Mouse (Mus musculus) lung, embryonic 16.5 days (tissue): ENCODE data around the gene Mccc1. TPM values are rescaled to one million over a fixed set of nuclear protein-coding genes. Genes with fewer than 3 reads are reported as not detected.

Experiments
- ATAC-seq: fragments of 200-750 bp; cut with Nextera tagmentation; 2 replicates; pipeline ENCODE4 v1.8.0; 2017; ENCODE audit warnings: low read depth, mild to moderate bottlenecking, moderate library complexity
- H3K27ac ChIP-seq: fragments of 300-500 bp; sonication (generic); 2 replicates; pipeline ENCODE4 v1.5.1; 2014; ENCODE audit warnings: mild to moderate bottlenecking, control low read depth, low read length
- H3K27me3 ChIP-seq: fragments of 300-500 bp; sonication (generic); 2 replicates; pipeline ENCODE4 v1.6.1; 2014; ENCODE audit warnings: low read depth, low read length, mixed read lengths; ENCODE audit not compliant: control insufficient read depth, insufficient read depth
- H3K36me3 ChIP-seq: fragments of 300-500 bp; sonication (generic); 2 replicates; pipeline ENCODE4 v1.6.1; 2014; ENCODE audit warnings: low read length; ENCODE audit not compliant: control insufficient read depth, insufficient read depth
- H3K4me1 ChIP-seq: fragments of 300-500 bp; sonication (generic); replicated peaks from 2 replicates; pipeline ENCODE4 v1.6.1; 2014; ENCODE audit warnings: low read length, mixed read lengths; ENCODE audit not compliant: control insufficient read depth, insufficient read depth
- H3K4me2 ChIP-seq: fragments of 300-500 bp; sonication (generic); 2 replicates; pipeline ENCODE4 v1.6.1; 2014; ENCODE audit warnings: low read depth, low read length, control low read depth
- H3K4me3 ChIP-seq: fragments of 300-500 bp; sonication (generic); 2 replicates; pipeline ENCODE4 v1.5.1; 2014; ENCODE audit warnings: mild to moderate bottlenecking, low read length, control low read depth
- H3K9ac ChIP-seq: fragments of 300-500 bp; sonication (generic); 2 replicates; pipeline ENCODE4 v1.6.1; 2014; ENCODE audit warnings: low read length, control low read depth
- H3K9me3 ChIP-seq: fragments of 300-500 bp; sonication (generic); 2 replicates; pipeline ENCODE4 v1.6.1; 2016; ENCODE audit warnings: low read length; ENCODE audit not compliant: control insufficient read depth
- WGBS: fragments of 180-500 bp; shearing (Covaris S2); extraction: QIAGEN DNeasy Blood & Tissue Kit; methylation state at CpG from one replicate; pipeline ENCODE4 v1.1.7; 2014; 5-methylcytosine and 5-hydroxymethylcytosine counted together
- polyA plus RNA-seq: library from polyadenylated mRNA; unstranded; fragments of >200 nt; fragmentation: Nextera tagmentation; extraction: Ambion mirVana; gene quantifications from 2 replicates; pipeline ENCODE4 v1.2.1, GENCODE M21; 2015

Gene Mccc1
- polyA plus RNA-seq, 1 experiment from 2014 or later, result 37.5 TPM

DNA sequence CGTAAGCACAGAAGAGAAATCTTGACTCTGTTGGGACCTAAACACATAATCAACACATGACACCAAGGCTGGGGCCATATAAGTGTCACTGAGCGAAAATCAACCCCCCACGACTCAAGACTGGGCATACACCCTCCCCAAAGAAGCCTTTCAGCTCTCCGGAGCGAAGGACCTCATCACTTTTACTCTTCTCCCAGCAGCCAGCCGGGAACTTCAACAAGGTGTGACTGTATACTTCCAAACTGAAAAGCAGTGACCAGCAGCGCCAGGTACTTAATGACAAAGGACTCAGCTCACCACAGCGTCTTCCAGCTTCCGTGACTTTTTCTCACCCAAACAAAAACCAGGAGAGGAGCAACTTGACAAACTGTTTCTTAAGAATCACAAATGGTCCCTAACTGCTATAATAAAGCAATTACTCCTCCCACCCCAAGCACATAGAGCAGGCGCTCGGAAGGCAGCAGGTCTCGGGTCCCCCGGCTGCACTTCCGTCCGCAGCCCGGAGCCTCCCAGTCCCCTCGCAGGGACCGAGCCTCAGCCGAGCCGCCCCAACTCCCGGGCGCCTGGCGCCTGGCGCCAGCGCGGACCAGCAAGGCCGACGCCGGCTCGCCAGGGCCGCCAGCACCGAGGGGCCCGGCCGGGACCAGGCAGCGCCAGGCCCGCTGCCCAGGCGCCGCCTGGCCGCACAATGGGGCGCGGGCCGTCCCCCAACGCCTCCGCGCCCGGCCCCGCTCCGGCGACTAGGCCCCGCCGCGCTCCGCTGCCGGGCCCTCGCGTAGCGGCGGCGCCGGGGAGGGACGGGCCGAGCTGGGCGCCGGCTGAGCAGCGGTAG, 68.4 kb downstream of the Mccc1 start:
- peak overlapping the region; percentile 82 for H3K4me2 ChIP-seq
- ATAC-seq, result peak; percentile 85
- under 1% methylated on average over 38 of the region's 65 CpGs for WGBS
- H3K4me1 ChIP-seq, result peaks cover 26% of the 10 kb centered on the region
- no peaks in the 10 kb centered on the region for H3K9me3 ChIP-seq
- H3K9ac ChIP-seq, result peak overlapping the region; percentile 92
- no peaks in the 10 kb centered on the region for H3K36me3 ChIP-seq
- H3K27me3 ChIP-seq, result no peaks in the 10 kb centered on the region
- peak overlapping the region; percentile 93 for H3K27ac ChIP-seq
- peak overlapping the region; percentile 87 for H3K4me3 ChIP-seq

DNA sequence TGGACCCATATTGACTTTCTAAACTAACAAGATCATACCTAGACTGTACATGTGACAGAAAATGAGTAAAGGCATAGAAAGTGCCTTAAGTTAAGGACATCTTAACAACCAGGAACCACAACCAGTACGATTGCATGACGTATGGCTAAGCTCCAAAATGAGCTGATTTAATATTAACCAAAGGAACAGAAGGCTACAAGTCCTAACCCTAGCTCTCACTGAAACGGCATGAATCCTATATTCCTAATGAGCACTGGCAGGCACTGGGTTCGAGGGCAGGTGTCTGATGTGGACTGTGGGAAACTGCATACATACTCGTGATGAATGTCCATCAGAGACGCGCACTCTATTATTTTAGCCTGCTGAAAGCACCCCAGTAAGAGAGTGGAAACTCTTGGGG, 69.1 kb downstream of the Mccc1 start:
- no peaks in the 10 kb centered on the region for H3K9me3 ChIP-seq
- H3K4me3 ChIP-seq, result peak overlapping the region; percentile 87
- H3K27ac ChIP-seq, result peak overlapping the region; percentile 93
- H3K9ac ChIP-seq, result peak overlapping the region; percentile 92
- peaks cover 26% of the 10 kb centered on the region for H3K4me1 ChIP-seq
- no peak for ATAC-seq
- 18% methylated on average over 7 of the region's 7 CpGs for WGBS
- no peaks in the 10 kb centered on the region for H3K27me3 ChIP-seq
- H3K36me3 ChIP-seq, result no peaks in the 10 kb centered on the region
- H3K4me2 ChIP-seq, result peak overlapping the region; percentile 82

DNA sequence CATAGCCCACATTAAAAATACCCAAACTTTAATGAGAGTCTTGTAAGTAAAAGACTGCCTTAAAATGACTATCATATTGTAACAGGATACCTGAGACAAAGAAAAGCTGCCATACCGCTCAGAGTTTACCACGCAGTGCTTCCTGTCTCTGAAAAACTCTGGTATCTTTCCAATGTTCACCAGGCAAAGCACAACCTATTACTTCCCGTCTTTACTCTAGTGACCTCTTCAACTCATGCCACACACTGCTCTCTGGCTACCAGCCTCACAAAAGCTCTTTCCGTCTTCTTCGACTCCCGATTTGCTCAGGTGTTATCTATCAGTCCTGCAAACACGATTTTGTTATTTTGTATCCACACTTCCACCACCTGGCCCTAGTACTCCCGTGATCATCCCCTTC, 70.6 kb downstream of the Mccc1 start:
- ATAC-seq, result no peak
- Histone ChIP-seq H3K9ac (0 out of 2 replicates have a peak overlapping the region, but pooled peaks have one; percentile 15), H3K4me2 (0 out of 2 replicates have a peak overlapping the region, but pooled peaks have one; percentile 20), H3K9me3 (no peaks in the 10 kb centered on the region), H3K4me1 (peaks cover 28% of the 10 kb centered on the region), H3K4me3 (no peak overlapping the region), H3K27me3 (no peaks in the 10 kb centered on the region), H3K36me3 (no peaks in the 10 kb centered on the region), H3K27ac (no peak overlapping the region)
- 30% methylated on average over 8 of the region's 8 CpGs for WGBS

DNA sequence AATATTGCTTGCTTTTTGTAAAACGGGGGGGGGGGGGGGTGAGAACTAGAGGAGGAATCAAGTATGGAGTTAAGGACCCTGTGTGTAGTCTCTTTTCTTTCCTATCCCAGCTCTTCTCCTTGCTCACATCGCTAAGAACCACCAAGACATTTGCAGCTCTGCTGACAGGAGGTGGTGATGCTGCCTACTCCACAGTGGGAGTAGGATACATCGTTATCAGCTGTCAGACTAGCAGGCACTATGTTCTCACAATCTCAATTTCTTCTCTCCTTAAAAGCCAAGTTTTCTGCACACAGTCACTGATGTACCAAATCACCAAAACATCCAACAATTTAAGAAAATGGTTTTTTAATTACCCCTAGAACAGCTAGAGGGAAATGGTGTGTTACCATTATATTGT, 71.1 kb downstream of the Mccc1 start:
- H3K9me3 ChIP-seq, result no peaks in the 10 kb centered on the region
- no peaks in the 10 kb centered on the region for H3K36me3 ChIP-seq
- H3K4me1 ChIP-seq, result peaks cover 28% of the 10 kb centered on the region
- H3K4me3 ChIP-seq, result no peak overlapping the region
- H3K4me2 ChIP-seq, result no peak overlapping the region
- WGBS, result 42% methylated on average over 3 of the region's 3 CpGs
- no peak for ATAC-seq
- no peak overlapping the region for H3K27ac ChIP-seq
- no peaks in the 10 kb centered on the region for H3K27me3 ChIP-seq
- no peak overlapping the region for H3K9ac ChIP-seq

DNA sequence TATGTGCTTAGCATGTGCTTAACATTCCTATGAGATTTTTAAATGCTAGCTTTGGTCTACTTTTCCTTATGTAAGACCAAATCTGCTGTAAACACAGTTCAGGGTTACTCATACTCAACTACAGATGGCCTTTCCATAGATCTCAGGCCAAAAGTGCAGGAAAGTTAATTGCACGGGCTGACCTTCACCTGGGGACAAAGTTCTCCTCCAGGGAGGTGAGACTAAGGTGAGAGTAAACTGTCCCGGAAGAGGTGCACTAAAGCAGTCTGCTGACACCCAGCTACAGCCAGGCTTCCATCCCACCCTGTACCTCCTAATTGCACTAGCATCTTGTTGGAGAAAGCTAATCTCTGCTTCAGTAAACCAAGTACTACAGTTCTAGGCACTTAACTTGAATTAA, 74.6 kb downstream of the Mccc1 start:
- Histone ChIP-seq H3K27me3 (no peaks in the 10 kb centered on the region), H3K4me1 (peaks cover 29% of the 10 kb centered on the region), H3K9me3 (no peaks in the 10 kb centered on the region), H3K9ac (no peak overlapping the region), H3K27ac (no peak overlapping the region), H3K36me3 (no peaks in the 10 kb centered on the region), H3K4me3 (no peak overlapping the region), H3K4me2 (no peak overlapping the region)
- WGBS, result 71% methylated on average over 2 of the region's 2 CpGs
- ATAC-seq, result no peak

DNA sequence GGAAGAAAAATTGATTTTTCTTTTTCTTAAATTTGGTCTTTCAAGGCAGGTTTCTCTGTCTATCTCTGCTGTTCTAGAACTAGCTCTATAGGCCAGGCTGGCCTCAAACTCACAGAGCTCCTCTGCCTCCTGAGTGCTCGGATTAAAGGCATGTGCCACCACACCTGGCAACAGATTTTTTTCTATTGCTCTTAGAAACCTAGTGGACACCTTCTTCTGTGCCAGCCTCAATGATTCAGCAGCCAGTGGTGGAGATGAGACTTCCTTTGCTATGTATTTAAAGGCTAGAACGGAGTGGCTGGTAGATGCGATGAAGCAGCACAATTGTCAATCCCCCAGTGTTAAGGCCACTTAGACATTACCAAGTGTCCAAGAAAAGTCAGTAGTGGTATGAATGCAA, 76.5 kb downstream of the Mccc1 start:
- no peaks in the 10 kb centered on the region for H3K27me3 ChIP-seq
- no peak overlapping the region for H3K27ac ChIP-seq
- H3K36me3 ChIP-seq, result no peaks in the 10 kb centered on the region
- H3K4me1 ChIP-seq, result peaks cover 20% of the 10 kb centered on the region
- WGBS, result 70% methylated on average over 3 of the region's 3 CpGs
- no peak overlapping the region for H3K4me2 ChIP-seq
- H3K9ac ChIP-seq, result no peak overlapping the region
- H3K4me3 ChIP-seq, result no peak overlapping the region
- no peaks in the 10 kb centered on the region for H3K9me3 ChIP-seq
- ATAC-seq, result no peak

DNA sequence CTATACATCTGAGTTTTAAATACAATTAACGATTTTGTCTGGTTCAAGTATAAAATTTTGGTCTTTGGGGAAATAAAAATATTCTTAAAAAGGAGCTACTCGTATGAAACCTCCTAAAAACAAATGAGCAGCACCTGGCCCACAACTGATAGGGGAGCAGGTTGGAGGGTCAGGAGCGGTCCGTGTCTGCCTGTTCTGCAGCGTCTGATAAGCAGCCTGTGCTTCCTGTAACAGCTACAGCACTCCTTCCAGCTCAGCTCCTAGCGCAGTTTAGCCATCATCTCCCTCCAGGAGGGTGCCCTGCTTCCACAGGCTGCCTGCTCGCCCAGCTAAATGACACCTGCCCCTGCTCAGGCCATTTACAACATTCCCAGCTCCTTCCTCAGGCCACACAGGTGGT, 77.0 kb downstream of the Mccc1 start:
- WGBS, result 38% methylated on average over 7 of the region's 7 CpGs

DNA sequence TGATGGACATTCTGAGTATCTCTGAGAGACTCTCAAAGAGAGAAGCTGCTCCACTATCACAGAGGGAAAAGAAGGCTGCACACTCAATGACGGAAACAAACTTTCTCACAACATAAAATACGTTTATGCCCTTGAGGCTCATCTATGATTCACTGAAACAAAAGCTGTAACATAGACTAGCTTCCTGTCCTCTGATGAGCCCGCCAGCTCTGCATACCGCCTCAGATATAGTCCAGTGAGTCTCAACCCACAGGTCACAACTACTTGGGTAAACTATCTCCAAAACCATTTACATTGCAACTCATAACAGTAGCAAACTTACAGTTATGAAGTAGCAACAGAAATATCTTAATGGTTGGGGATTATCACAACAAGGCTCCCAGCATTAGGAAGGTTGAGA, 78.0 kb downstream of the Mccc1 start:
- Histone ChIP-seq H3K27me3 (no peaks in the 10 kb centered on the region), H3K4me2 (no peak overlapping the region), H3K9me3 (no peaks in the 10 kb centered on the region), H3K36me3 (no peaks in the 10 kb centered on the region), H3K4me1 (peaks cover 20% of the 10 kb centered on the region), H3K27ac (peak overlapping the region; percentile 30), H3K9ac (no peak overlapping the region), H3K4me3 (no peak overlapping the region)
- WGBS, result 49% methylated on average over 4 of the region's 4 CpGs
- no peak for ATAC-seq

More for the DNA sequence above, 77.0 kb downstream of the Mccc1 start:
- no peaks in the 10 kb centered on the region for H3K27me3 ChIP-seq
- H3K9ac ChIP-seq, result no peak overlapping the region
- no peaks in the 10 kb centered on the region for H3K36me3 ChIP-seq
- ATAC-seq, result no peak
- H3K4me2 ChIP-seq, result no peak overlapping the region
- H3K4me3 ChIP-seq, result no peak overlapping the region
- no peaks in the 10 kb centered on the region for H3K9me3 ChIP-seq
- peaks cover 20% of the 10 kb centered on the region for H3K4me1 ChIP-seq
- no peak overlapping the region for H3K27ac ChIP-seq

DNA sequence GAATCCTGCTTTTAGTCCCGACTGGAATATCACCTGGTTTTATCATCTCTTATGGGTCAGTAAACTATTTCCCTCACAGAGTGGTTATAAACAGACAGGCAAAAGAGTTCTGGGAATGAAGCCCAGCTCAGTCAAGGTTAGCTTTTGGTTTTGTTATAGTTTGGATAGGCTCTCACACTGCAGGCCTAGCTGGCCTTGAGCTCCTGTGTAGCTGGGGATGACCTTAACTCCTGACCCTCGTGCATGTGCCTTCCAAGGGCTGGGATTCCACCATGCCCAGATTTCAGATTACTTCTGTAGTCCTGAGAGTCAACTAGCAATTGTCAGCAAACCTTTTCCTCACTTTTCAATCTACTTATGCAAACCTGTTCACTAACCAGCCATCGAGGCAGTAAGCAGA, 82.2 kb downstream of the Mccc1 start:
- 68% methylated on average over 3 of the region's 3 CpGs for WGBS

More for the DNA sequence above, 82.2 kb downstream of the Mccc1 start:
- ATAC-seq, result no peak
- H3K27ac ChIP-seq, result no peak overlapping the region
- no peak overlapping the region for H3K9ac ChIP-seq
- H3K36me3 ChIP-seq, result peaks cover 9% of the 10 kb centered on the region
- H3K4me2 ChIP-seq, result no peak overlapping the region
- no peak overlapping the region for H3K4me3 ChIP-seq
- H3K9me3 ChIP-seq, result no peaks in the 10 kb centered on the region
- H3K27me3 ChIP-seq, result no peaks in the 10 kb centered on the region
- H3K4me1 ChIP-seq, result peaks cover 14% of the 10 kb centered on the region
